Mouse (Mus musculus) G1E (cell line): ENCODE data around the gene Cdc42ep1. TPM values are rescaled to one million over a fixed set of nuclear protein-coding genes. Genes with fewer than 3 reads are reported as not detected.

Experiments
- ATAC-seq: 2 replicates; pipeline ENCODE4 v1.8.0; 2016; ENCODE audit warnings: mild to moderate bottlenecking; ENCODE audit not compliant: insufficient number of reproducible peaks, poor library complexity, low FRiP score, severe bottlenecking; ENCODE audit errors: extremely low read depth
- DNase-seq: peaks from one replicate; pipeline ENCODE4 v3.0.0; 2012; ENCODE audit warnings: low spot score
- H3K27me3 ChIP-seq: 2 replicates; pipeline ENCODE4 v1.6.1; 2012; ENCODE audit warnings: mild to moderate bottlenecking, low read length, inconsistent platforms; ENCODE audit not compliant: insufficient read depth
- H3K36me3 ChIP-seq: replicated peaks from 2 replicates; pipeline ENCODE3; 2012; ENCODE audit warnings: mild to moderate bottlenecking, inconsistent platforms
- H3K4me1 ChIP-seq: 2 replicates; pipeline ENCODE4 v1.6.1; 2012; ENCODE audit warnings: low read depth, low read length, inconsistent platforms, mixed read lengths; ENCODE audit not compliant: insufficient read depth
- H3K4me3 ChIP-seq: 2 replicates; pipeline ENCODE4 v1.5.1; 2012; ENCODE audit warnings: low read depth, mild to moderate bottlenecking, inconsistent platforms, low read length, moderate library complexity, mixed read lengths
- H3K9me3 ChIP-seq: replicated peaks from 2 replicates; pipeline ENCODE4 v1.6.1; 2012; ENCODE audit warnings: inconsistent platforms
- CTCF ChIP-seq: IDR thresholded peaks from 2 replicates; pipeline ENCODE4 v1.5.1; 2012; ENCODE audit warnings: low read depth, low read length, inconsistent platforms, mixed read lengths
- GATA1 ChIP-seq: IDR thresholded peaks from 2 replicates; pipeline ENCODE4 v1.6.1; 2012; ENCODE audit warnings: borderline replicate concordance, low read length, inconsistent platforms, mixed read lengths
- GATA2 ChIP-seq: IDR thresholded peaks from 2 replicates; pipeline ENCODE4 v1.6.1; 2012; ENCODE audit warnings: low read depth, low read length, inconsistent platforms, borderline replicate concordance
- POLR2AphosphoS5 ChIP-seq: IDR thresholded peaks from 2 replicates; pipeline ENCODE4 v1.6.1; 2012; ENCODE audit warnings: low read depth, low read length, inconsistent platforms; ENCODE audit not compliant: insufficient replicate concordance
- TAL1 ChIP-seq: conservative IDR thresholded peaks from 2 replicates; pipeline ENCODE4 v1.6.1; 2012; ENCODE audit warnings: low read depth, low read length, inconsistent platforms, mixed read lengths
- polyA plus RNA-seq: library from polyadenylated mRNA; stranded (reverse); fragments of >175 nt; gene quantifications from 2 replicates; pipeline ENCODE4 v1.2.3, GENCODE M21; 2012
- total RNA-seq, 2 experiments: library from RNA; stranded (forward) in 1 of 2; stranded (reverse) in 1 of 2; fragments of 200-1000 nt in 1 of 2; fragments of >200 nt in 1 of 2; fragmentation: Nextera tagmentation in 1 of 2; gene quantifications; 2 replicates each; pipeline ENCODE4 v1.2.3; 2014 to 2017

The Cdc42ep1 gene
- total and polyA plus RNA-seq, 3 experiments: 0.11 TPM; not detected in 2

- Histone ChIP-seq H3K4me1 (peaks cover 17% of the 10 kb centered on the region), H3K4me3 (no peak overlapping the region), H3K9me3 (no peaks in the 10 kb centered on the region), H3K36me3 (no peaks in the 10 kb centered on the region), H3K27me3 (peaks cover 57% of the 10 kb centered on the region)
- peak; percentile 75 for DNase-seq
- ATAC-seq: peak; percentile 63
- TF ChIP-seq POLR2AphosphoS5: no peak
- TF ChIP-seq CTCF: peak; percentile 56
- TF ChIP-seq GATA1: no peak
- no peak for TF ChIP-seq GATA2
Observed at GRCm38 (mm10) chr15:78851505-78852153, 9.2 kb downstream of the Cdc42ep1 start.

GRCm38 (mm10) chr15:78855303-78855965 is 13.0 kb downstream of the Cdc42ep1 start, which contains the start of gene Lgals2:
Gene Lgals2, minus strand, starts transcription at chr15:78855529.
- peaks cover 60% of the 10 kb centered on the region for H3K27me3 ChIP-seq
- DNase-seq: no peak
- peaks cover 30% of the 10 kb centered on the region for H3K4me1 ChIP-seq

GRCm38 (mm10) chr15:78857009-78857408 is 14.6 kb downstream of the Cdc42ep1 start:
- Histone ChIP-seq H3K36me3 (no peaks in the 10 kb centered on the region), H3K27me3 (peaks cover 64% of the 10 kb centered on the region), H3K9me3 (no peaks in the 10 kb centered on the region), H3K4me3 (no peak overlapping the region), H3K4me1 (peaks cover 19% of the 10 kb centered on the region)
- TF ChIP-seq GATA2 (no peak), POLR2AphosphoS5 (no peak), GATA1 (no peak), CTCF (no peak), TAL1 (no peak)
- DNase-seq (no peak), ATAC-seq (no peak)

More at GRCm38 (mm10) chr15:78855303-78855965, 13.0 kb downstream of the Cdc42ep1 start, which contains the start of gene Lgals2:
- no peaks in the 10 kb centered on the region for H3K36me3 ChIP-seq
- no peaks in the 10 kb centered on the region for H3K9me3 ChIP-seq
- no peak within 1 kb of the TSS for H3K4me3 ChIP-seq
- TF ChIP-seq CTCF (no peak), POLR2AphosphoS5 (no peak), GATA2 (no peak), GATA1 (no peak), TAL1 (no peak)
- ATAC-seq: no peak

- DNase-seq (no peak), ATAC-seq (no peak)
- Histone ChIP-seq H3K27me3 (peaks cover 64% of the 10 kb centered on the region), H3K4me1 (peaks cover 29% of the 10 kb centered on the region), H3K4me3 (no peak overlapping the region), H3K36me3 (no peaks in the 10 kb centered on the region), H3K9me3 (no peaks in the 10 kb centered on the region)
- TF ChIP-seq POLR2AphosphoS5 (no peak), GATA2 (no peak), CTCF (no peak), TAL1 (no peak), GATA1 (no peak)
Observed at GRCm38 (mm10) chr15:78859311-78859710, 16.9 kb downstream of the Cdc42ep1 start.

- no peak for ATAC-seq
- DNase-seq: no peak
- H3K4me3 ChIP-seq: no peak overlapping the region
- no peaks in the 10 kb centered on the region for H3K9me3 ChIP-seq
- peaks cover 29% of the 10 kb centered on the region for H3K4me1 ChIP-seq
- H3K27me3 ChIP-seq: peaks cover 61% of the 10 kb centered on the region
- no peaks in the 10 kb centered on the region for H3K36me3 ChIP-seq
- TF ChIP-seq GATA1: no peak
- no peak for TF ChIP-seq TAL1
- TF ChIP-seq GATA2: no peak
- TF ChIP-seq POLR2AphosphoS5: no peak
- no peak for TF ChIP-seq CTCF
Observed at GRCm38 (mm10) chr15:78859714-78860113, 17.3 kb downstream of the Cdc42ep1 start.

- ATAC-seq: no peak
- H3K36me3 ChIP-seq: no peaks in the 10 kb centered on the region
- peaks cover 24% of the 10 kb centered on the region for H3K4me1 ChIP-seq
Observed at GRCm38 (mm10) chr15:78862280-78862679, 19.9 kb downstream of the Cdc42ep1 start.

More at GRCm38 (mm10) chr15:78862280-78862679, 19.9 kb downstream of the Cdc42ep1 start:
- Histone ChIP-seq H3K27me3 (peaks cover 64% of the 10 kb centered on the region), H3K4me3 (no peak overlapping the region), H3K9me3 (no peaks in the 10 kb centered on the region)
- no peak for DNase-seq
- TF ChIP-seq TAL1 (no peak), GATA1 (no peak), GATA2 (no peak), POLR2AphosphoS5 (no peak), CTCF (no peak)
